Mouse (Mus musculus) forebrain, embryonic 14.5 days (tissue): Measurements from ENCODE around the gene Tle4. TPM values are rescaled to one million over a fixed set of nuclear protein-coding genes. Genes with fewer than 3 reads are reported as not detected.

Source experiments
- ATAC-seq: fragments of 200-750 bp; cut with Nextera tagmentation; 2 replicates; pipeline ENCODE4 v1.8.0; 2017; ENCODE audit warnings: mild to moderate bottlenecking, moderate library complexity
- DNase-seq: peaks from one replicate; pipeline ENCODE4 v3.0.0-alpha.2; 2015; ENCODE audit warnings: low spot score
- H3K27ac ChIP-seq: fragments of 300-500 bp; sonication (generic); 2 replicates; pipeline ENCODE4 v1.5.1; 2014; ENCODE audit warnings: low read depth, mild to moderate bottlenecking, control low read depth, low read length, moderate library complexity
- H3K27me3 ChIP-seq: fragments of 300-500 bp; sonication (generic); replicated peaks from 2 replicates; pipeline ENCODE4 v1.6.1; 2014; ENCODE audit warnings: low read length, control low read depth, mixed read lengths; ENCODE audit not compliant: control insufficient read depth, insufficient read depth
- H3K36me3 ChIP-seq: fragments of 300-500 bp; sonication (generic); 2 replicates; pipeline ENCODE4 v1.6.1; 2014; ENCODE audit warnings: low read length, control low read depth; ENCODE audit not compliant: control insufficient read depth, insufficient read depth
- H3K4me1 ChIP-seq: fragments of 300-500 bp; sonication (generic); 2 replicates; pipeline ENCODE4 v1.6.1; 2014; ENCODE audit warnings: antibody characterized with exemption, low read length, control low read depth; ENCODE audit not compliant: control insufficient read depth, insufficient read depth
- H3K4me2 ChIP-seq: fragments of 300-500 bp; sonication (generic); 2 replicates; pipeline ENCODE4 v1.6.1; 2014; ENCODE audit warnings: mild to moderate bottlenecking, control low read depth, low read length
- H3K4me3 ChIP-seq: fragments of 300-500 bp; sonication (generic); 2 replicates; pipeline ENCODE4 v1.5.1; 2014; ENCODE audit warnings: low read depth, low read length, control low read depth
- H3K9ac ChIP-seq: fragments of 300-500 bp; sonication (generic); 2 replicates; pipeline ENCODE4 v1.6.1; 2014; ENCODE audit warnings: mild to moderate bottlenecking, low read length, control low read depth, moderate library complexity
- H3K9me3 ChIP-seq: fragments of 300-500 bp; sonication (generic); replicated peaks from 2 replicates; pipeline ENCODE4 v1.6.1; 2016; ENCODE audit warnings: low read length, control low read depth, mixed read lengths; ENCODE audit not compliant: control insufficient read depth
- WGBS: fragments of 180-500 bp; shearing (Covaris S2); extraction: QIAGEN DNeasy Blood & Tissue Kit; methylation state at CpG from one replicate; pipeline ENCODE4 v1.1.7; 2014; 5-methylcytosine and 5-hydroxymethylcytosine counted together
- polyA plus RNA-seq: library from polyadenylated mRNA; unstranded; fragments of >200 nt; fragmentation: Nextera tagmentation; extraction: Ambion mirVana; gene quantifications from 2 replicates; pipeline ENCODE4 v1.2.1, GENCODE M21; 2014

Gene Tle4
- polyA plus RNA-seq, 1 experiment from 2014 or later, result 28.9 TPM

DNA sequence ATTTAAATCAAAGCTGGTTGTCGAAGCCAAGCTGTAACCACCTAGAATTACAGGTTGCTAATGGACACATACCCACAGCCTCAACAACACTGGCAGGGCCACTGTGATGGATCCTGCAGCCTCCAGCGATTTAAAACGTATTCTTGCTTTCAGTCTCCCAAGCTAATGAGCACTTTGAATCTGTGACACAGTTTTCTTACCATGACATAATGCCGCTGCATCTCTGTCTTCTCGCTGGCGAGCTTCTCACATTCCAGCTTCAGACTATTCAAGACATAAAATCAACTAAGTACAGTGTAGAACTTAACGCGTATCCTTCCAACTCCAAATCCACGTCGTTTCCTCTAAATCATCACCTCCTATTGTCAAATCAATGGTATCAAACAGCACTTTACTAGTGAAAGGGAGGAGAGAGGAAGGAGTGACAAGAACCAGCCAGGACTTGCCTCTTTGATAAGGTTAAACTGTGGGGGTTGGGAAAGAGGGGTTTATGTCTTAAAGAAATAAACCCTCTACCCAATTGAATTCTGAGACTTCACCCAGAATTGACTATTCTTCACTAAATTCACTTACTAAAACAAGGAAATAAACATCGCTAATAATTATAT, 2.4 kb downstream of the Tle4 start:
- ATAC-seq (no peak), DNase-seq (peak; percentile 59)
- H3K27ac ChIP-seq, result no peak overlapping the region
- peak overlapping the region; percentile 59 for H3K4me2 ChIP-seq
- 2% methylated on average over 11 of the region's 11 CpGs for WGBS
- peaks cover 24% of the 10 kb centered on the region for H3K4me1 ChIP-seq
- H3K36me3 ChIP-seq, result no peaks in the 10 kb centered on the region
- H3K9ac ChIP-seq, result peak overlapping the region; percentile 59
- H3K27me3 ChIP-seq, result no peaks in the 10 kb centered on the region
- no peaks in the 10 kb centered on the region for H3K9me3 ChIP-seq
- H3K4me3 ChIP-seq, result peak overlapping the region; percentile 88

DNA sequence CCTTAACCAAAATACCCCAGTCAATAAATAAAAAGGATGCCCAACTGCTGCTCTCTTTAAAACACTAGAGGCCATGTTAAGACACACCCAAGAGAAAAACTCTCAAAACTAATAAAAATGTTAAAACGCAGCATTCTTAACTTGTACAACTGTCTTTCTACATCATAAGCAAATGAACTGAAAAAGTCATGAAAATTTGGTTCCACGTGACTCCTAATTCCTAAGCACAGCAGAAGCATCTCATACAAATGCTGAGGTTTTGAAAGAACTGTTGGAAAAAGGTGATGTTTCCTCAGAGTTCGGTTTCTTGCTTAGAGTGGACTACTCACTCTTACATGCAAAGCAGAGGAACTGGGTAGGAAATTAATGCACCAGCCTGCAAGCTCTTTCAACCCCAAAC, 3.3 kb downstream of the Tle4 start:
- H3K27me3 ChIP-seq, result no peaks in the 10 kb centered on the region
- H3K4me3 ChIP-seq, result peak overlapping the region; percentile 88
- ATAC-seq (no peak), DNase-seq (no peak)
- peak overlapping the region; percentile 59; the same call in 1 of the 2 replicates for H3K9ac ChIP-seq
- no peaks in the 10 kb centered on the region for H3K9me3 ChIP-seq
- peaks cover 30% of the 10 kb centered on the region for H3K4me1 ChIP-seq
- peak overlapping the region; percentile 59 for H3K4me2 ChIP-seq
- no peaks in the 10 kb centered on the region for H3K36me3 ChIP-seq
- 44% methylated on average over 3 of the region's 3 CpGs for WGBS
- H3K27ac ChIP-seq, result no peak overlapping the region

DNA sequence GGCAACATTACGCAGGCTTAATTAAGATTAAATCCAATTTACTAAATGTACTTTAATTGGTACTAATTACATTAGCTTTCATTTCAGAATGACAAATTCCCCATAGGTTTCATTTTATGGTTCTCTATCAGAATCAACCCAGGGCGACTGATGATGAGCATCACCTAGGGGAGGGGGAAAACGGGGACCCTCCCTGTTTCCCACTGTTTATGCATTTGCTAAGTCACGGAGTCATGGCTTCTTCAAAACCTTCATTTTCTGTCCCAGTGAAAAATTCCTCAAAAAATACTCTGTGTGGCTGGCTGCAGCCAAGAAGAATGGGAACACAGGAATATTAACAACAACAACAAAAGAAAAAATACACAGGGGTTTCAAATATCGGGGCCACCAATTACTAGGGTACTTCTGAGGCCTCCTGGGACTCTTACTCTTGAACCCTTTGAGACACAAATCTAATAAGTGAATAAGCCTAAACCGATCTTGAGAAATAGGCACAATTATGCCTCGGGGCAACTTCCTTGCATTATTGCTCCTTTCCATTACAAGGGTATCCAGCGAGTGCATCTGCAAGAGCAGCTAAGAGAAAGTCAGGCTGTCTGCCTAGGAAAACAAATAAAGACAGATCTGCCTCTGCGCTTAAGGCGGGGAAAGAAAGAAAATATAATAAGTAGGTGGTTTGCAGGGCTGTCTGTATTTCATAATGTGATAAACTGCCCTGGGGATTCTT, 5.9 kb downstream of the Tle4 start:
- no peak for ATAC-seq
- Histone ChIP-seq H3K27ac (no peak overlapping the region), H3K4me3 (no peak overlapping the region), H3K9ac (no peak overlapping the region), H3K27me3 (no peaks in the 10 kb centered on the region), H3K4me1 (peaks cover 43% of the 10 kb centered on the region), H3K36me3 (peaks cover 7% of the 10 kb centered on the region; the same call in 1 of the 2 replicates), H3K9me3 (no peaks in the 10 kb centered on the region), H3K4me2 (peak overlapping the region; percentile 38)
- peak; percentile 23 for DNase-seq
- WGBS, result 41% methylated on average over 10 of the region's 10 CpGs

DNA sequence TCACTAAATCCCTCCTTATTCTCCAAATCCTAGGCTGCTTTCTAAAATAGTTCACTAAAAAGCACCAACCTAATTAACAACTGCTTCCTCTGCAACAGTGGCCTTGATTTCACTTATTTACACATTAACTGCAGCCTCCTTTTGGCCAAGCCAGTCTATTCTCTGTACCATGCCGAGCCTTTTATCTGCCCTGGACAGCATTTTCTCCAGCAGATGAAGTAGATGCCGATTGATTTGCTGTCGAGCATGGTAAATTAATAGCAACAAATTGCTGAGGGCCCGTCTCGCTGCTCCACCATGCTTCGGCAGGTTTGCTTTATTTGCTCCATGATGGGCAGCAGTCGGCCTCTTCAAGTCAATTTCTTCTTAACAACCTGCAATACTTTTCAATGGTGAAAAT, 7.7 kb downstream of the Tle4 start:
- H3K27me3 ChIP-seq, result no peaks in the 10 kb centered on the region
- H3K9me3 ChIP-seq, result no peaks in the 10 kb centered on the region
- H3K27ac ChIP-seq, result no peak overlapping the region
- H3K36me3 ChIP-seq, result peaks cover 17% of the 10 kb centered on the region; the same call in 1 of the 2 replicates
- peak overlapping the region; percentile 14; the same call in 1 of the 2 replicates for H3K9ac ChIP-seq
- peak overlapping the region; percentile 25 for H3K4me2 ChIP-seq
- no peak for ATAC-seq
- WGBS, result 12% methylated on average over 7 of the region's 7 CpGs
- no peak overlapping the region for H3K4me3 ChIP-seq
- peaks cover 45% of the 10 kb centered on the region for H3K4me1 ChIP-seq
- peak; percentile 34 for DNase-seq

DNA sequence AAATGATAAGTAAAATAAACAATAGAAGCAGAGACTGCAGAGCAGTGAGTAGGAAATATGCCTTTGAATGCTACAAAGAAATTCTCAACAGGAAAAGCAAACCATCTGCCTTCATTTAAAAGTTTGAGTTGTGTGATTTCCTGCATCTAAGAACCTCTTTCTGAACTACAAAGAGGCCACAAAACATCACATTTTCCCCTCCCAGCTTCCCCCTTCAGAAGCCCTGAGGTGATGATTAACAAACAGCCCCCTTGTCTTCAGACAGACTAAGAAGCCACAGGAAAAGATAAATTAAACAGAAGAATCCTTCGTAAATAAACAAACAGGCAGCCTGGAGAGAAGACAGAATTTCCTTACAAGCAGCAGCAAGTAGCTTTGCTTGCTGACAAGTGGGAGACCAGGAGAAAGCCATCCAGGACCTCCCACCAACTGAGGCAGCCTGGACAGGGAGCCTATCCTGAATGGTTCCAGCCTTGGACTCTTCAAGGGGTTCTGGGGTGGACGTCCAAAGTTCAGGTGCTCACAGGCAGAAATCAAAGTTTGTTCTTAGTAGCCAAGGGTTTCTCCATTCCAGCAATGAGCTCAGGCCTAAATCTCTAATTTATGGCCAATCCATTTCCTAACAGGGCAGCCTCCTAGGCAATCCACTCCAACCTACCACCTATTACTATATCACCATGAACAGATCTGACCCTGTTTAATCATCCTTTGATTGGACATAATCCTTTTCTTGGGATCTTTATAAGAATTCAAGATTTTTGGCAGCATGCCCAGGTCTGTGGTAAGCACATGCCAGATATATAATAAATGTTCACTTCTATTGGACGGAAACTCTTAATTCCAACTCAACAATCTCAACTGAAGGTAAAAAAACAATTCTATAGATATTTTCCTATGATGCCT, 9.4 kb downstream of the Tle4 start:
- Histone ChIP-seq H3K4me1 (peaks cover 37% of the 10 kb centered on the region), H3K27ac (no peak overlapping the region), H3K4me2 (peak overlapping the region; percentile 8; the same call in 1 of the 2 replicates), H3K27me3 (no peaks in the 10 kb centered on the region), H3K9me3 (no peaks in the 10 kb centered on the region), H3K36me3 (peaks cover 17% of the 10 kb centered on the region; the same call in 1 of the 2 replicates), H3K4me3 (no peak overlapping the region), H3K9ac (no peak overlapping the region)
- no peak for ATAC-seq
- peak; percentile 61 for DNase-seq
- WGBS, result 37% methylated on average over 3 of the region's 3 CpGs

DNA sequence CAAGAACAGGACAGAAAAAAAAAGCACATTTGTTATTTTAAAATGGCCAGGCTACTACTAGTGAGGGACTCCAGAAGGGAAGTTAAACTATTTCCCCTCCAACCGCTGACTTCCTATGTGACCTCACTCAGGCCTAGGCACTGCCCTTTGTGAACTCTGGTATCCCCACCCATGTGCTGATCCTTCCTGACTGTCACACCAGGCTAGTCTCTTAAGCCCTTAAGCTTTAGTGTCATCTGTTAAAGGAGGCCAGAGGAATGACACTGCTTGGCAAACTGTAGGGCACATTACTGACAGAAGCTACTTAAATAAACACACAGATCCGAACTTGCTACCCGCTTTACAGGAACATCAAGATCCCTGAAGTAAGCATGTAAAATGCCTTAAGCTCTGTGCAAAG, 11.7 kb downstream of the Tle4 start:
- H3K9me3 ChIP-seq, result no peaks in the 10 kb centered on the region
- ATAC-seq (no peak), DNase-seq (no peak)
- H3K4me1 ChIP-seq, result peaks cover 26% of the 10 kb centered on the region
- H3K27ac ChIP-seq, result no peak overlapping the region
- peaks cover 19% of the 10 kb centered on the region; the same call in 1 of the 2 replicates for H3K36me3 ChIP-seq
- 91% methylated on average over 3 of the region's 3 CpGs for WGBS
- no peak overlapping the region for H3K9ac ChIP-seq
- H3K27me3 ChIP-seq, result no peaks in the 10 kb centered on the region
- H3K4me3 ChIP-seq, result no peak overlapping the region
- H3K4me2 ChIP-seq, result no peak overlapping the region

DNA sequence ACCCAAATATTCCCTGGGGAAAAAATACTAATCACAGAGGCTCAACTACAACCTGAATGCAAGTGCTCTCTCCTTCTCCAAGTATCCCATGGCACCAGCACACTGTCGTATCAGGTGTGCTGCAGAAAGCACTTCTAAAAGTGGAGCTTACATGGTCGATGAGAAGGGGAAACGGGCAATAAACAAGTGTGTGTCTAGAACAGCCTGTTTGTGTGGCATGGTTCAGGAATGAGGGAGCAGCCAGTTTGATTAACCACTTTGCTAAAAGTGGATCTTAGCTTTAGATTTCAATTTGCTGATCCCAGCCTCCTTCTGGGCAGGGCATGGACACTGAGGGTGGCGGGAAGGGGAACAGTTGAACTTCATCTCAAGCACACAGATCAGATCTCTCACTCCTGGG, 12.1 kb downstream of the Tle4 start:
- WGBS, result 93% methylated on average over 4 of the region's 4 CpGs
- Histone ChIP-seq H3K36me3 (peaks cover 19% of the 10 kb centered on the region; the same call in 1 of the 2 replicates), H3K27ac (no peak overlapping the region), H3K9me3 (no peaks in the 10 kb centered on the region), H3K4me1 (peaks cover 24% of the 10 kb centered on the region), H3K4me3 (no peak overlapping the region), H3K27me3 (no peaks in the 10 kb centered on the region), H3K9ac (no peak overlapping the region), H3K4me2 (no peak overlapping the region)
- ATAC-seq, result no peak
- no peak for DNase-seq

DNA sequence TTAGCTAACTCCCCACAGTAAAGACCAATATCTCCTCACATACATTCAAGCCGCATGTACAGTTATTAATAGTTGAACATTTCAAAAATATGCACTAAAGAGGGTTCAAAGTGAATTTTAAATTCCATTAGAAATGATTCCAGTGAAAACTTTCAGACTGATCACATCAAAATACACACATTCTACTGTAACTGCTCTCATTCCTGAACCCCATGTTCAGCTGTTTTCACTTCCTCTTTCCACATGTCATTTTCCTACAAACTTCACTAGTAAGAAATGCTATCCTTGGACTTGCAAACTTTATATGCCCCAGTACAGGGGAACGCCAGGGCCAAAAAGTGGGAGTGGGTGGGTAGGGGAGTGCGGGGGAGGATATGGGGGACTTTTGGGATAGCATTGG, 12.6 kb downstream of the Tle4 start:
- Histone ChIP-seq H3K4me3 (no peak overlapping the region), H3K9ac (no peak overlapping the region), H3K27me3 (no peaks in the 10 kb centered on the region), H3K4me1 (peaks cover 22% of the 10 kb centered on the region), H3K9me3 (no peaks in the 10 kb centered on the region), H3K36me3 (peaks cover 19% of the 10 kb centered on the region; the same call in 1 of the 2 replicates), H3K4me2 (no peak overlapping the region), H3K27ac (no peak overlapping the region)
- no peak for DNase-seq
- 97% methylated on average over 3 of the region's 3 CpGs for WGBS
- ATAC-seq, result no peak
